Mouse (Mus musculus) MEL (cell line): ENCODE data around the gene Trpm3. TPM values are rescaled to one million over a fixed set of nuclear protein-coding genes. Genes with fewer than 3 reads are reported as not detected.

Experiments
- DNase-seq: peaks from one replicate; pipeline ENCODE4 v3.0.0; 2011; ENCODE audit warnings: low read depth, low spot score
- H3K27ac ChIP-seq: 2 replicates; pipeline ENCODE4 v1.5.1; 2012; ENCODE audit warnings: low read depth, mild to moderate bottlenecking, control low read depth, low read length, moderate library complexity; ENCODE audit not compliant: control insufficient read depth
- H3K27me3 ChIP-seq, 2 experiments: fragments of 150-350 bp in 1 of 2; sonication (generic) in 1 of 2; 2 replicates each; pipeline ENCODE4 v1.6.1; 2012; ENCODE audit warnings: low read length in 2 of 2, mild to moderate bottlenecking in 2 of 2, improper control_type of control experiment in 1 of 2, moderate library complexity in 1 of 2; ENCODE audit not compliant: insufficient read depth in 2 of 2, control insufficient read depth in 1 of 2
- H3K36me3 ChIP-seq, 2 experiments: 2 replicates each; pipeline ENCODE4 v1.6.1; 2012 to 2014; ENCODE audit warnings: low read length in 2 of 2, improper control_type of control experiment in 1 of 2, inconsistent platforms in 1 of 2, mild to moderate bottlenecking in 1 of 2; ENCODE audit not compliant: insufficient read depth in 2 of 2, control insufficient read depth in 1 of 2
- H3K4me1 ChIP-seq, 2 experiments: fragments of 150-350 bp in 1 of 2; sonication (generic) in 1 of 2; 2 replicates each; pipeline ENCODE4 v1.6.1; 2012; ENCODE audit warnings: low read length in 2 of 2, improper control_type of control experiment in 1 of 2, mild to moderate bottlenecking in 1 of 2; ENCODE audit not compliant: insufficient read depth in 2 of 2, control insufficient read depth in 1 of 2
- H3K4me3 ChIP-seq, 2 experiments: fragments of 150-350 bp in 1 of 2; sonication (generic) in 1 of 2; 2 replicates each; pipeline ENCODE4 v1.5.1; 2012; ENCODE audit warnings: low read depth in 2 of 2, low read length in 2 of 2, mild to moderate bottlenecking in 2 of 2, moderate library complexity in 2 of 2, control low read depth in 1 of 2, improper control_type of control experiment in 1 of 2; ENCODE audit not compliant: control insufficient read depth in 1 of 2, insufficient read depth in 1 of 2
- H3K79me2 ChIP-seq: 2 replicates; pipeline ENCODE4 v1.6.1; 2012; ENCODE audit warnings: mild to moderate bottlenecking, low read length, moderate library complexity; ENCODE audit not compliant: control insufficient read depth, poor library complexity, insufficient read depth
- H3K9ac ChIP-seq: 2 replicates; pipeline ENCODE4 v1.6.1; 2012; ENCODE audit warnings: low read depth, mild to moderate bottlenecking, control low read depth, low read length, moderate library complexity; ENCODE audit not compliant: control insufficient read depth, poor library complexity, severe bottlenecking
- H3K9me3 ChIP-seq: fragments of 150-350 bp; sonication (generic); replicated peaks from 2 replicates; pipeline ENCODE4 v1.6.1; 2012; ENCODE audit warnings: mild to moderate bottlenecking, low read length, improper control_type of control experiment, moderate library complexity; ENCODE audit not compliant: insufficient read depth
- CHD1 ChIP-seq: IDR thresholded peaks from 2 replicates; pipeline ENCODE4 v1.6.1; 2012; ENCODE audit warnings: low read depth, mild to moderate bottlenecking, inconsistent platforms, low read length, improper control_type of control experiment
- CHD2 ChIP-seq: IDR thresholded peaks from 2 replicates; pipeline ENCODE4 v1.6.1; 2011; ENCODE audit warnings: low read length, improper control_type of control experiment
- E2F4 ChIP-seq: IDR thresholded peaks from 2 replicates; pipeline ENCODE4 v1.6.1; 2011; ENCODE audit warnings: low read depth, low read length, improper control_type of control experiment, borderline replicate concordance
- ELF1 ChIP-seq: IDR thresholded peaks from 2 replicates; pipeline ENCODE4 v1.6.1; 2014; ENCODE audit warnings: low read depth, mild to moderate bottlenecking, inconsistent platforms, low read length, improper control_type of control experiment, moderate library complexity
- EP300 ChIP-seq, 2 experiments: IDR thresholded peaks; 2 replicates each; pipeline ENCODE4 v1.6.1; 2011; ENCODE audit warnings: improper control_type of control experiment in 2 of 2, low read length in 2 of 2, low read depth in 1 of 2, mild to moderate bottlenecking in 1 of 2
- ETS1 ChIP-seq: IDR thresholded peaks from 2 replicates; pipeline ENCODE4 v1.6.1; 2012; ENCODE audit warnings: low read depth, mild to moderate bottlenecking, inconsistent platforms, low read length, improper control_type of control experiment, moderate library complexity
- GABPA ChIP-seq: IDR thresholded peaks from 2 replicates; pipeline ENCODE4 v1.6.1; 2012; ENCODE audit warnings: low read depth, mild to moderate bottlenecking, inconsistent platforms, low read length, improper control_type of control experiment, moderate library complexity
- HCFC1 ChIP-seq: IDR thresholded peaks from 2 replicates; pipeline ENCODE4 v1.6.1; 2012; ENCODE audit warnings: low read depth, mild to moderate bottlenecking, inconsistent platforms, low read length, improper control_type of control experiment, moderate library complexity
- KAT2A ChIP-seq: conservative IDR thresholded peaks from 2 replicates; pipeline ENCODE4 v1.6.1; 2012; ENCODE audit warnings: low read depth, low read length, improper control_type of control experiment, inconsistent platforms
- MAFK ChIP-seq: IDR thresholded peaks from 2 replicates; pipeline ENCODE4 v1.6.1; 2011; ENCODE audit warnings: low read depth, mild to moderate bottlenecking, low read length, improper control_type of control experiment, borderline replicate concordance
- MAX ChIP-seq: IDR thresholded peaks from 2 replicates; pipeline ENCODE4 v1.6.1; 2011; ENCODE audit warnings: low read length, improper control_type of control experiment
- MXI1 ChIP-seq: IDR thresholded peaks from 2 replicates; pipeline ENCODE4 v1.6.1; 2011; ENCODE audit warnings: mild to moderate bottlenecking, low read depth, low read length, improper control_type of control experiment
- MYC ChIP-seq: IDR thresholded peaks from 2 replicates; pipeline ENCODE4 v1.6.1; 2011; ENCODE audit warnings: low read depth, mild to moderate bottlenecking, low read length, improper control_type of control experiment, moderate library complexity
- POLR2A ChIP-seq, 2 experiments: IDR thresholded peaks; 2 replicates each; pipeline ENCODE4 v1.6.1; 2011 to 2012; ENCODE audit warnings: low read length in 2 of 2, mild to moderate bottlenecking in 2 of 2, control low read depth in 1 of 2, improper control_type of control experiment in 1 of 2, low read depth in 1 of 2, moderate library complexity in 1 of 2; ENCODE audit not compliant: control insufficient read depth in 1 of 2, insufficient read depth in 1 of 2, poor library complexity in 1 of 2
- POLR2AphosphoS2 ChIP-seq: IDR thresholded peaks from 2 replicates; pipeline ENCODE4 v1.6.1; 2011; ENCODE audit warnings: low read length, improper control_type of control experiment
- POLR2AphosphoS5 ChIP-seq: IDR thresholded peaks from 2 replicates; pipeline ENCODE4 v1.6.1; 2012; ENCODE audit warnings: low read depth, borderline replicate concordance, mild to moderate bottlenecking, inconsistent platforms, low read length, moderate library complexity, mixed read lengths
- SIN3A ChIP-seq: IDR thresholded peaks from 2 replicates; pipeline ENCODE4 v1.6.1; 2012; ENCODE audit warnings: low read length, improper control_type of control experiment, inconsistent platforms
- SMC3 ChIP-seq: IDR thresholded peaks from 2 replicates; pipeline ENCODE4 v1.6.1; 2011; ENCODE audit warnings: low read depth, low read length, improper control_type of control experiment
- TAL1 ChIP-seq: IDR thresholded peaks from 2 replicates; pipeline ENCODE4 v1.6.1; 2012; ENCODE audit warnings: mild to moderate bottlenecking, inconsistent platforms, low read length, moderate library complexity, mixed read lengths
- TCF12 ChIP-seq: IDR thresholded peaks from 2 replicates; pipeline ENCODE4 v1.6.1; 2014; ENCODE audit warnings: low read depth, mild to moderate bottlenecking, inconsistent platforms, low read length, improper control_type of control experiment, moderate library complexity
- UBTF ChIP-seq: IDR thresholded peaks from 2 replicates; pipeline ENCODE4 v1.6.1; 2012; ENCODE audit warnings: low read depth, mild to moderate bottlenecking, inconsistent platforms, low read length, improper control_type of control experiment, moderate library complexity, borderline replicate concordance; ENCODE audit not compliant: insufficient read depth
- USF1 ChIP-seq: IDR thresholded peaks from 2 replicates; pipeline ENCODE4 v1.6.1; 2014; ENCODE audit warnings: low read depth, mild to moderate bottlenecking, inconsistent platforms, low read length, improper control_type of control experiment, moderate library complexity
- ZC3H11A ChIP-seq: IDR thresholded peaks from 2 replicates; pipeline ENCODE4 v1.6.1; 2012; ENCODE audit warnings: low read depth, mild to moderate bottlenecking, inconsistent platforms, low read length, improper control_type of control experiment
- ZKSCAN1 ChIP-seq: IDR thresholded peaks from 2 replicates; pipeline ENCODE4 v1.6.1; 2012; ENCODE audit warnings: low read depth, mild to moderate bottlenecking, inconsistent platforms, low read length, improper control_type of control experiment, moderate library complexity
- ZMIZ1 ChIP-seq: IDR thresholded peaks from 2 replicates; pipeline ENCODE4 v1.6.1; 2012; ENCODE audit warnings: low read depth, mild to moderate bottlenecking, inconsistent platforms, low read length, improper control_type of control experiment, moderate library complexity
- ZNF384 ChIP-seq: IDR thresholded peaks from 2 replicates; pipeline ENCODE4 v1.6.1; 2012; ENCODE audit warnings: low read depth, mild to moderate bottlenecking, inconsistent platforms, low read length, improper control_type of control experiment
- polyA plus RNA-seq, 2 experiments: library from polyadenylated mRNA; stranded (reverse) in 1 of 2; unstranded in 1 of 2; fragments of >175 nt in 1 of 2; fragments of >200 nt in 1 of 2; gene quantifications; 2 replicates each; pipeline versions ENCODE4 v1.2.1 to v1.2.4; 2012; ENCODE audit warnings: low replicate concordance in 2 of 2, low read depth in 1 of 2; ENCODE audit not compliant: insufficient read length in 2 of 2, insufficient read depth in 1 of 2, missing spikeins in 1 of 2
- total RNA-seq: library from RNA; depleted of rRNA; stranded (reverse); fragments of 300-350 nt; gene quantifications from 2 replicates; pipeline ENCODE4 v1.2.3, GENCODE M21; 2012

Trpm3 gene
- total and polyA plus RNA-seq, 3 experiments = not detected

- Histone ChIP-seq H3K4me1 (no peaks in the 10 kb centered on the region), H3K27ac (no peak overlapping the region), H3K27me3 (no peaks in the 10 kb centered on the region), H3K9me3 (no peaks in the 10 kb centered on the region), H3K36me3 (no peaks in the 10 kb centered on the region), H3K9ac (no peak overlapping the region), H3K79me2 (no peaks in the 10 kb centered on the region), H3K4me3 (no peak overlapping the region)
- TF ChIP-seq MYC (no peak), MAFK (no peak), MXI1 (no peak), CHD1 (no peak), CHD2 (no peak), MAX (no peak), ZNF384 (no peak), ZKSCAN1 (no peak), TAL1 (no peak), POLR2AphosphoS2 (no peak), ELF1 (no peak), EP300 (IDR thresholded peaks at IDR 0.05; ENCODE audit: low read depth in 1 of 2, low read length in 2 of 2) (no peak), UBTF (no peak), ZC3H11A (no peak), SIN3A (no peak), TCF12 (no peak)
- no peak for DNase-seq
Observed at GRCm38 (mm10) chr19:22962001-22962708, 823.3 kb downstream of the Trpm3 start.

GRCm38 (mm10) chr19:22962731-22963130 is 823.9 kb downstream of the Trpm3 start:
- Histone ChIP-seq H3K9me3 (no peaks in the 10 kb centered on the region), H3K27ac (no peak overlapping the region), H3K27me3 (no peaks in the 10 kb centered on the region), H3K9ac (no peak overlapping the region), H3K36me3 (no peaks in the 10 kb centered on the region), H3K4me3 (no peak overlapping the region), H3K4me1 (no peaks in the 10 kb centered on the region), H3K79me2 (no peaks in the 10 kb centered on the region)
- DNase-seq = no peak
- TF ChIP-seq E2F4 = no peak
- no peak for TF ChIP-seq MYC
- no peak for TF ChIP-seq KAT2A
- TF ChIP-seq SIN3A = no peak
- TF ChIP-seq CHD1 = no peak
- no peak for TF ChIP-seq POLR2AphosphoS2
- TF ChIP-seq GABPA = no peak
- no peak for TF ChIP-seq ZNF384
- no peak for TF ChIP-seq SMC3
- no peak for TF ChIP-seq POLR2AphosphoS5
- no peak for TF ChIP-seq POLR2A (IDR thresholded peaks at IDR 0.05; ENCODE audit: control insufficient read depth in 1 of 2, insufficient read depth in 1 of 2, low read depth in 1 of 2, low read length in 2 of 2, poor library complexity in 1 of 2)
- TF ChIP-seq ETS1 = no peak
- no peak for TF ChIP-seq USF1
- TF ChIP-seq TCF12 = no peak
- TF ChIP-seq ELF1 = no peak
- no peak for TF ChIP-seq ZMIZ1
- TF ChIP-seq HCFC1 = no peak
- TF ChIP-seq EP300 (IDR thresholded peaks at IDR 0.05; ENCODE audit: low read depth in 1 of 2, low read length in 2 of 2) = no peak
